16 mouse cellular contexts compared by ENCODE assay signal in the genomic region with DNA sequence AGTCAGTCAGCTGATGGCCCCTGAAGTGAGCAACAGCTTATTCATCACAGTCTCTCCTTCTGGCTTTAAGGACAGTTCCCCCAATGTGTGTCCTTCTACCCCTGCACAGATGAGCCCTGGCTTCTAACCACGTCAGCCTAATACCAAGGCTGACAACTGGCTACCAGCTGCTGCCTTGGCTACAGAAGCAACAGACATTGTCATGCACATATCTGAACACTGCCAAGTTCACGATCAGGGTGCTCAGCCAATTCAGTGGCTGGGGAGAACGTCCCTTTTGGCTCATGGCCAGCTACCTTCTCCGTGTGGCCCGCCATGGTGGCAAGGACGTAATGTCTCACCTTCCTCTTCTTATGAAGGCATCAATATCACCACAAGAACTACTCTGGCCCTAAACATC.
DNase-seq lines count a peak whose midpoint lies in the region; ATAC-seq lines count a peak whose summit lies in the region.
"Had no signal": no experiment of that assay in that cellular context is flagged by ENCODE, and none has a peak within 500 bp of the region (broad histone marks: within the 10 kb centered on the region; RNA-seq: fewer than 3 reads in every experiment).

No protein-coding gene starts in this region.

- ATAC-seq in heart, embryonic 11.5 days (replicated peaks; ENCODE audit: insufficient number of reproducible peaks, low FRiP score, low TSS enrichment): no peak
- no peak for ATAC-seq in midbrain, embryonic 14.5 days (ENCODE audit: low FRiP score, low TSS enrichment)
- ATAC-seq in midbrain, embryonic 16.5 days: no peak
- ATAC-seq: forebrain, embryonic 16.5 days; inflammation-experienced regulatory T-cells, adult 6 months had no signal

- no peaks in the 10 kb centered on the region for H3K9me3 ChIP-seq in heart, embryonic 11.5 days (replicated peaks; ENCODE audit: control insufficient read depth, low read length)
- H3K9me3 ChIP-seq in midbrain, embryonic 14.5 days (ENCODE audit: control insufficient read depth, low read length): no peaks in the 10 kb centered on the region
- H3K9me3 ChIP-seq in midbrain, embryonic 16.5 days (replicated peaks; ENCODE audit: control insufficient read depth, low read length, poor library complexity, severe bottlenecking): no peaks in the 10 kb centered on the region
- H3K9me3 ChIP-seq: embryonic facial prominence, embryonic 12.5 days; hindbrain, embryonic 10.5 days had no signal

- peak; percentile 92 for DNase-seq in heart, adult 11 months
- peak; percentile 54 for DNase-seq in left cerebral cortex, postnatal 4 days
- DNase-seq in left cerebral cortex, adult 11 months (ENCODE audit: low spot score): no peak
- DNase-seq in midbrain, embryonic 14.5 days: peak; percentile 12
- no peak for DNase-seq in urinary bladder, adult 18-20 months (ENCODE audit: low spot score in 2 of 2)
- no peak for DNase-seq in adrenal gland, adult 2 months
- DNase-seq: cerebellum, adult 2 months; layer of hippocampus, postnatal 36 days; right cerebral cortex, adult 18-20 months; thymus, postnatal 36 days had no signal

- 81% methylated on average over 6 of the region's 6 CpGs for WGBS in heart, embryonic 11.5 days (ENCODE audit: insufficient replicate concordance)
- 74% methylated on average over 6 of the region's 6 CpGs for WGBS in midbrain, embryonic 14.5 days
- WGBS in midbrain, embryonic 16.5 days: 76% methylated on average over 6 of the region's 6 CpGs

- no peak overlapping the region for H3K4me3 ChIP-seq in heart, embryonic 11.5 days (ENCODE audit: low read depth, low read length)
- no peak overlapping the region for H3K4me3 ChIP-seq in midbrain, embryonic 14.5 days (replicated peaks; ENCODE audit: low read depth, low read length)
- no peak overlapping the region for H3K4me3 ChIP-seq in midbrain, embryonic 16.5 days (ENCODE audit: low read depth, low read length)
- H3K4me3 ChIP-seq: embryonic facial prominence, embryonic 12.5 days; hindbrain, embryonic 10.5 days had no signal

- no peak overlapping the region for H3K9ac ChIP-seq in heart, embryonic 11.5 days (ENCODE audit: low read depth, low read length)
- H3K9ac ChIP-seq in midbrain, embryonic 14.5 days (replicated peaks; ENCODE audit: low read length): no peak overlapping the region
- no peak overlapping the region for H3K9ac ChIP-seq in midbrain, embryonic 16.5 days (ENCODE audit: low read depth, low read length)
- H3K9ac ChIP-seq: embryonic facial prominence, embryonic 12.5 days had no signal

- H3K27ac ChIP-seq in heart, embryonic 11.5 days (ENCODE audit: low read depth, low read length): no peak overlapping the region
- H3K27ac ChIP-seq in midbrain, embryonic 14.5 days (replicated peaks; ENCODE audit: low read depth, low read length): no peak overlapping the region
- H3K27ac ChIP-seq in midbrain, embryonic 16.5 days (ENCODE audit: low read length): no peak overlapping the region
- H3K27ac ChIP-seq: embryonic facial prominence, embryonic 12.5 days; hindbrain, embryonic 10.5 days had no signal

- H3K36me3 ChIP-seq in heart, embryonic 11.5 days (ENCODE audit: control insufficient read depth, insufficient read depth, low read length): no peaks in the 10 kb centered on the region
- no peaks in the 10 kb centered on the region for H3K36me3 ChIP-seq in midbrain, embryonic 14.5 days (ENCODE audit: control insufficient read depth, insufficient read depth, low read length)
- no peaks in the 10 kb centered on the region for H3K36me3 ChIP-seq in midbrain, embryonic 16.5 days (ENCODE audit: control insufficient read depth, insufficient read depth, low read length)
- H3K36me3 ChIP-seq: embryonic facial prominence, embryonic 12.5 days; hindbrain, embryonic 10.5 days had no signal

- intact Hi-C loops in left cerebral cortex, postnatal 4 days (cut with DNase I): no loop called here

- no peaks in the 10 kb centered on the region for H3K4me1 ChIP-seq in heart, embryonic 11.5 days (ENCODE audit: control insufficient read depth, insufficient read depth, low read length)
- no peaks in the 10 kb centered on the region for H3K4me1 ChIP-seq in midbrain, embryonic 14.5 days (ENCODE audit: control insufficient read depth, insufficient read depth, low read length)
- H3K4me1 ChIP-seq in midbrain, embryonic 16.5 days (ENCODE audit: control insufficient read depth, insufficient read depth, low read length): no peaks in the 10 kb centered on the region
- H3K4me1 ChIP-seq: embryonic facial prominence, embryonic 12.5 days had no signal

- no peak overlapping the region for H3K4me2 ChIP-seq in heart, embryonic 11.5 days
- no peak overlapping the region for H3K4me2 ChIP-seq in midbrain, embryonic 14.5 days (ENCODE audit: low read length)
- no peak overlapping the region for H3K4me2 ChIP-seq in midbrain, embryonic 16.5 days (ENCODE audit: low read length)
- H3K4me2 ChIP-seq: embryonic facial prominence, embryonic 12.5 days had no signal

- 0 out of 2 replicates have a peak, but pooled peaks cover 3% of the 10 kb centered on the region for H3K27me3 ChIP-seq in heart, embryonic 11.5 days (ENCODE audit: control insufficient read depth, insufficient read depth, low read length)
- no peaks in the 10 kb centered on the region for H3K27me3 ChIP-seq in midbrain, embryonic 14.5 days (ENCODE audit: control insufficient read depth, insufficient read depth, low read length)
- H3K27me3 ChIP-seq in midbrain, embryonic 16.5 days (ENCODE audit: control insufficient read depth, insufficient read depth, low read depth, low read length): no peaks in the 10 kb centered on the region

Comparison
In these comparisons a context has a peak if more than half of its experiments do, and no peak if none do; other contexts are left out.
1. DNase-seq: peak in heart, adult 11 months (single experiment), left cerebral cortex, postnatal 4 days (single experiment) and midbrain, embryonic 14.5 days (single experiment); none in left cerebral cortex, adult 11 months (single experiment), urinary bladder, adult 18-20 months (0 of 2) and adrenal gland, adult 2 months (single experiment).